Mouse (Mus musculus) brain, embryonic 14.5 days (tissue): ENCODE results near the gene Pdcd1.

Experiments used
- CTCF ChIP-seq: fragments of 200-500 bp; IDR thresholded peaks from 2 replicates; pipeline ENCODE4 v1.5.1; 2012; ENCODE audit warnings: inconsistent platforms, mild to moderate bottlenecking, moderate library complexity, borderline replicate concordance; ENCODE audit not compliant: insufficient read depth, insufficient read length; ENCODE audit errors: extremely low read depth
- POLR2A ChIP-seq: fragments of 200-500 bp; IDR thresholded peaks from 2 replicates; pipeline ENCODE4 v1.6.1; 2012; ENCODE audit warnings: mild to moderate bottlenecking, inconsistent platforms, borderline replicate concordance; ENCODE audit not compliant: poor library complexity, insufficient read depth, insufficient read length, severe bottlenecking; ENCODE audit errors: extremely low read depth

GRCm38 (mm10) chr1:94011643-94012042, 40.7 kb downstream of the Pdcd1 start:
- TF ChIP-seq CTCF, result no peak
- no peak for TF ChIP-seq POLR2A
